Mouse (Mus musculus) lung, postnatal 0 days (tissue): ENCODE data around the gene Tctex1d4.

Experiments used
- CTCF ChIP-seq: IDR thresholded peaks from 2 replicates; pipeline ENCODE4 v1.5.1; 2016; ENCODE audit warnings: antibody characterized with exemption, mild to moderate bottlenecking
- EP300 ChIP-seq: IDR thresholded peaks from 2 replicates; pipeline ENCODE4 v1.6.1; 2016; ENCODE audit warnings: antibody characterized with exemption, mild to moderate bottlenecking, control low read depth

GRCm38 (mm10) chr4:117127991-117128686 lies 1.5 kb downstream of the Tctex1d4 start:
- TF ChIP-seq CTCF (no peak), EP300 (no peak)
